Mouse (Mus musculus) 416B (cell line): Measurements from ENCODE around the gene Atg101.
A peak's percentile ranks its signal among the peaks of the same experiment; 100 is the strongest.

ENCODE experiments used
- DNase-seq: peaks from one replicate; pipeline ENCODE4 v3.0.0; 2011; ENCODE audit warnings: low read depth

The Atg101 gene

DNA sequence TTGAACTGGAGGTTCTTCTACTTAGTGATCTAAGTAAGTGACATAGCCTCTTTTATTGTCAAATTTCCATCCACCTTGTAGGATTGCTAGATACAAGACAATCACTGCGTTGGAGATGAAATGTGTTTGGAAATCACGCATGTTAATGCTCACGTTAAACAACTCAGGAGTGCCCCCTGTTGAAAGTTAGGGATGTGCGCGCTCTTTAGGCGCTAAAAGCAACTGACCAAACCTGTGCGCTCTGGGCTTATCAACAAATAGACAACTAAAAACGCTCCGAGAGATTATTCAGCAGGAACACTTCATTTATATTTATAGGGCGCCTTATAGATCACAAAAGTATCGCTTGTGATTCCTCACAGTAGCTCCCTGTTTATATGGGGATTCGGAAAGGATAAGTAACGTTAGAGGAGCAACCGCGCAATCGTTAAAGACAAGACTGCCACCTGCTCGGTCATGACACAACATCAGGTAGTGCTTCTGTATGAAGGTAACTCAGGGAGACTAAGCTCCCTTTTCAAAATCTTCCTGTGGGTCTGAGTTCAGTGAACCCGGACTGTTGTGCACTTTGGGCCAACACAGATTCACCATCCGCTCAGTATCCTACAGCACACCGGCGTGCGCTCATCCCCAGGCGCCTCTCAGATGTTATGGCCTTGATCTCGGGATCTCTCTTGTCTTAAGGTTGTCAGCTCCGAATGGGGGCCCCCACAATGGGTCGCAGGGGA, 725 bp upstream of the Atg101 start:
- DNase-seq: peak; percentile 80

GRCm38 (mm10) chr15:101286129-101286770, 2.2 kb downstream of the Atg101 start:
- peak; percentile 59 for DNase-seq

- DNase-seq: no peak
These were observed 3.3 kb downstream of the Atg101 start for GRCm38 (mm10) chr15:101287361-101287760.

- DNase-seq: no peak
These were observed 6.3 kb downstream of the Atg101 start for GRCm38 (mm10) chr15:101290354-101290753.

DNA sequence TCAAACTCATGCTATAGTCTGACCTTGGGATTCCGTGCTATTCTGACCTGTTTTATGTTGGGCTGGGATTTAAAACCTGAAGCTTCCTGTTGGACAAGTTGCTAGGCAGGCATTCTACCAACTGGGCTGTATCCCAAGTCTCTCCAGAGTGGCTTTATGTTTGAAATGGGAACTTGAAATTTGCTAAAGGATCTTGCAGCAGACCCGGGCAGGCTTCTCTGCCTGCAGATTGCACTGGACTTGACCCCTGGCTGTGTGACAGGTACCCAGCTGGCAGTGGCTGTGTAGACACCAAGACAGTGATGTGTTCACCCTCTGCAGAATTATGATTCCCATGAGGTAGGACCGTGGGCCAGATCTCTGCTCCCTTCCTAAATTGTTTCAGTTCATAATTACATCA, 7.9 kb downstream of the Atg101 start:
- DNase-seq: no peak

- DNase-seq: no peak
These were observed 9.1 kb downstream of the Atg101 start, which contains the start of gene 6030408B16Rik for GRCm38 (mm10) chr15:101293025-101293621. 6030408B16Rik (plus strand) TSS chr15:101293212.

- DNase-seq: no peak
These were observed 10.2 kb downstream of the Atg101 start for GRCm38 (mm10) chr15:101294028-101294894.

DNA sequence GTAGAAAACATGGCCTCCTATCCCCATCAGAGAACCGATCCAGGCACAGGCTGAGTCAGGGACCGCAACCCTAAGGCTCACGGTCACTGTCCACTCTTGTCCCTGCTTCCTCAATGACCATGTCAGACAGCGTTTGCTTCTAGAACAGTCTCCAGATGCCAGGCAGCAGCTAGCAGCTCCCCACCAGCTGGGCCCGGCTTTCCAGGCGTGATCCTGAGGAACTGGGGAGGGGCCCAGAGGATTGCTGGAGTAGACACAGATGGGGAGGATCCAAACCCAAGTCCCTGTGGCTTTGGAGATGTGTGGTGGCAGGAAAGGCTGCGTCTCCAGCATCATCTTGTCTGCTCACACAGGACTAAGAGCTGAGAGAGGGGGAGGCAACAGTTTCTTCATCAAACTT, 11.0 kb downstream of the Atg101 start:
- DNase-seq: no peak

GRCm38 (mm10) chr15:101295616-101296015, 11.5 kb downstream of the Atg101 start:
- DNase-seq: no peak

GRCm38 (mm10) chr15:101296091-101296490, 12.0 kb downstream of the Atg101 start:
- no peak for DNase-seq

DNA sequence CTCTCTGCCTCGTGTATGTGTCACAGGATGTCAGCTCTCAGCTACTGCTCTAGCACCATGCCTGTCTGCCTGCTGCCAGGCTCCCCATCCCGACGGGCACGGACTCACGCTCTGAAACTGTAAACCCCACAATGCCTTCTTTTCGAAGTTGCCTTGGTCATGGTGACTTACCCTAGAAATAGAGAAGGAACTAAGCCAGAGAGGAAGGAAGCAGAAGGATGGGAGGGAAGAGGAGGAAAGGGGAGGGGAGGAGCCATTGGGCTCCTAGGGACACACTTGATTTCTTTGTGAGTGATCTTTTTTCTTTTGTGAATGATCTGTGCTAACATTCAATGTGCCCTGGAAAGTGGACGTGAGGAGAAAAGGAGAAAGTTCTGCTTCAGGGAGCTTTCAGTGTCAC, 13.9 kb downstream of the Atg101 start:
- peak; percentile 8 for DNase-seq

DNA sequence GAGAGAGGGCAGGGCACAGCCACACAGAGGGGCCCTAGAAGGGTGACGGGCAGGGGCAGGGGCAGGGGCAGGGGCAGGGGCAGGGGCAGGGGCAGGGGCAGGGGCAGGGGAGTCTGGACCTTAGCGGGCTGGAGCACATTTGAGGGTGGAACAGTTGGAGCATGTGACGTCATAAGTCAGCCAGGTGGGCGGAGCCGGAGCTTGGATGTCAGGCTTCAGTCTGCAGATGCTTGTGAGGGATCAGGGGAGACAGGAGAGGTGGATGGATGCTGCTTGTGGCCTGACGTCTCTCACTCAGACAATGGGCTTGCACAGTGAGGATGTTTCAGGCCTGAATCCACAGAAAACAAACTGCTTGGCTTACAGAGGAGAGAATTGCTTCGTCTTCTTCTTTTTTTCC, 14.5 kb downstream of the Atg101 start:
- no peak for DNase-seq

GRCm38 (mm10) chr15:101299480-101299960, 15.4 kb downstream of the Atg101 start:
- no peak for DNase-seq

DNA sequence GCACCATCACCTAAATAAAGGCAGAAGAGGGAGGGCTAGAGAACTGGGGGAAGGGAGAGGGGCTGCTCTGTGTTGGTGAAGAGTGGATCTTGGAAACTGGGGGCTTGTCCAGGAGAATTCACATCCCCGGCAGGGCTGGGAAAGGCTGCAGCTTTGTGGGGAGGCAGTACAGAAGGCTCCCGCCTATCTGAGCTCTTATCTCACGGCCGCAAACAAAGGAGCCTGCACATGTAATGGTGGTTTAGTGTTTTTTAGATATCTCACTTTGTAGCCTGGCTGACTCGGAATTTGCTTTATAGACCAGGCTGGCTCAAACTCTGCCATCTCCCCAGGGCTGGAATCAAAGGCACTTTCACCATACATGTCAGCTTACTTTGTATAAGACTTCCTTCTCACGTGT, 16.1 kb downstream of the Atg101 start:
- DNase-seq: no peak

DNA sequence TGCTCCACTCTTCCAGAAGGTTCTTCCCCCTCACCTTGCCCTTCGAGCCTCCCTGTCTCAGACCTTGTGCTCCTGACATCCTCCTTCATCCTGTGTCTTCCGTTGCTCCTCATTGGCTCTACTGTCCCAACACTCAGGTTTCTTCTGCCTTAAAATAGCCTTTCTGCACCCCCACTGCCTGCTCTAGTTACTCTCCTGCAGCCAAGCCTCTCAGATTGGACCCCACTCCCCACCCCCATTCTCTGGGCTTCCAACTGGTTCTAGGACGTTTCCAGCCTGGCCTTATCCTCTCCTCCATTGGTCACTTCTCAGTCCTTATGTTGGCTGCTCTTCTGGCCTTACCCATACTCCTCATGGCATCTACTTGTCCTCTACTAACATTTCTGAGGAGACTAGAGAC, 18.1 kb downstream of the Atg101 start:
- no peak for DNase-seq

DNA sequence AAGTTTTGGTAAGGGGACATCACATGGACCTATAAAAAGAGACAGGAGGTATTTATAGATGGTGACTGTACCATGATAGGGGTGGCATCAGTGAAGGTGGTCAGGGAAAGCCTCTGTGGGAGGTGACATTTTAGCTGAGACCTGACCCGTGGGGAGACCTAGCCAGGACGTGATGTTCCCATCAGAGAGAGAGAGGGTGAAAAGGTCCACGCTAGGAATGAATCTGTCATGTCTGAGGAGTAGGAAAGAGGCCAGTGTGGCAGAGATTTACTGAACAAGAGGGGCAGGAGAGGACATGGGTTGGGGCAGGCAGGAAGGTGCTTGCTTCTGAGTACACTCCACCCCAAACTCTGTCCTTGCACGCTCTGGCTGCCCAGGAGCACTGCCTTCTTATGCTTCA, 19.8 kb downstream of the Atg101 start:
- no peak for DNase-seq

DNA sequence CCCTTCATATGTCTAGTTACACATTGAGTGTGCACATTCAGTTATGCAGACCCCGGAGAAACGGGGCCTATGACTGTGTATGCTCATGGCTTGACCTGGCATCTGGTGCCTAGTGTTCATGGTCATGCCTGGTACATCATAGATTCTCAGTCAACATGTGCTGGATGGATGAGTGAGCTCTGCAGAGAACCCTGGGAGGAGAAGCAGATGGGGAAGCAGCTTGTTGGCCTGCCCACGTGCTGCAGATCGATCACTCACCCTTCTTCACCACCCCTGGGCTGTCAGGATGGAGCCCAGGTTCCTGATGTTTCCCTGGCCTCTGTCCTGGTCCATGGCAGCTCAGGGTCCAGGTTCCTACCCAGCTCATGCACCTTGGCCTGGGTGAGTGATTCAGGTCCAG, 22.4 kb downstream of the Atg101 start:
- no peak for DNase-seq

DNA sequence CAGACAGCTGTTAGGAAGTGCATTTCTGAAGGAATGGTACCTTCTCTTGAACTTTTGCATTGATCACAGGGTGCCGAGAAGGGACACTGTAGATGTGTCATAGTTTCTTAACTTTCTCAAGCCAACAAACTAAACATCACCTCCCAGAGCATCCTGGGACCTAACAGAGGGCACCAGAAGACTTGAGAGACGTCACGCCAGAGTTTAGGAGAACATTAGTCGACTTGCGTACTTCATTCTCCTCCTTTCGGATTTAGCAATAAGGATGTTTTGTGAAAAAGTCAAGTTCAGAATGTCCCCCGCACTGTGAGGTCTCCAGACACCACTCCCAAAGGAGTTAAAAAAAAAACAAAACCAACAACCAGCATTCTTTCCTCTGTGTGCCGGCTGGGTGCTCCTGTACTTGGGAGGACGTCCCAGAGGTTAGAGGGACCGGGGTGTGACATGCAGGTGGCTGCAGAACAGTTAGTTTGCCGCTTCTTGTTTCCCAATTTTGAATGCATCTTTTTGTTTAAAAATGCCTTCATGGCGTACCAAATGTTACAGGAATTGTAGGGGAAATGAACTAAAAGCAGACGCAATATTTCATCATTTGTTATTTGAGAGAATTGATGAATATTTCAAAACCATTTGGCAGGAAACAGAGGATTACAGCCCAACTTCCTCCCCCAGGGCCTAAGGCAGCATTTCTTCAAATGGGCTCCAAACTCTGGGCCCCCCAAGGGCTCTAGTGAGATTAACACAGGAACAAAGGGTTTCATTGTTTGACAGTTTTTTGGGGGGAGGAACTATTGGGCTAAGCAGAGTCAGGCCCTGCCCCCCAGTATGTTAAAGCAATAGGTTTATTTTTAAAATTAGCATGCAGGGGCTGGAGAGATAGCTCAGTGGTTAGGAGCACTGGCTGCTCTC, 24.6 kb downstream of the Atg101 start:
- peak; percentile 66 for DNase-seq

GRCm38 (mm10) chr15:101309493-101309892, 25.4 kb downstream of the Atg101 start:
- no peak for DNase-seq

- no peak for DNase-seq
These were observed 27.2 kb downstream of the Atg101 start for GRCm38 (mm10) chr15:101311087-101311770.

GRCm38 (mm10) chr15:101312006-101312405, 27.9 kb downstream of the Atg101 start:
- peak; percentile 48 for DNase-seq
